Mouse (Mus musculus): ENCODE measurements at regions not wholly inside any gene's neighbourhood (a gene's known extent, or its start where the extent isn't known, plus 50 kb on each side); places are given as distances from the start of the nearest gene placed in this dataset.

DNA sequence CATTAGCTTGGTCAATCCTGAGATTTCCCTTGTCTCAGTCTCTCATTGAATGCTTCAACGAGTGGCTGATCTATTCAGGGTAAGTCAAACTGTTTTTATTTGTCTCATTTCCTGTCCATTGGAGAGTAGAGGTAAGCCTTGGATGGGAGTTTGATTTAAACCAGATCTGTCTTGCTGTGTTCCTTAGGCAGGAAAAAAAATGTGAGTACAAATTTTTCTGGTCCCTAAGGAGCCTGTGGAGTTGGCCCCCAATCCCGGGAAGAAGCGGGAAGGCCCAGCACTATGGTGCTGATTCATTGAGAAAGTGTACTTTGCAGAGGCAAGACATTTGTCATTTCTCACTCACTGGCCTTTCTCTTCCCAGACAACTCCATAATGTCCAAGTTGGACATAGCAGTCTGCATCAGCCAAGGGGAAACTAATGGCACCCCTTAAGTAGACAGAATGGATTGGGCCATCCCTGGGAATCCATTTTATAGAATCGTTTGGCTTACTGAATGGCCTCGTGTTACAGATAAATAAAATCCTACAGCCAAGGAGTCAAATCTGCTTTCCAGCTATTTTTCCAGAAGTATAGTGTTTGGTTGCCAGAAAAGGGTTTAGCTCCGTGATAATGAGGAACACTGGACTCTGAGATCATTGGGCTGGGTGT, 271.3 kb upstream of the Sel1l start:
- no peak for TF ChIP-seq CTCF (IDR thresholded peaks at IDR 0.05; ENCODE audit: extremely low read depth, insufficient read depth, insufficient read length, insufficient replicate concordance)
- TF ChIP-seq POLR2A (IDR thresholded peaks at IDR 0.05; ENCODE audit: low read depth, low read length): no peak
